Mouse (Mus musculus) liver, adult 2 months (tissue): ENCODE results near the gene Sqor.

Experiments used
- CTCF ChIP-seq: fragments of 200-500 bp; IDR thresholded peaks from 2 replicates; pipeline ENCODE4 v1.5.1; 2011; ENCODE audit warnings: low read depth, low read length, control low read depth
- POLR2A ChIP-seq: fragments of 200-500 bp; IDR thresholded peaks from 2 replicates; pipeline ENCODE4 v1.6.1; 2011; ENCODE audit warnings: low read length, control low read depth; ENCODE audit not compliant: insufficient read depth; ENCODE audit errors: extremely low read depth

DNA sequence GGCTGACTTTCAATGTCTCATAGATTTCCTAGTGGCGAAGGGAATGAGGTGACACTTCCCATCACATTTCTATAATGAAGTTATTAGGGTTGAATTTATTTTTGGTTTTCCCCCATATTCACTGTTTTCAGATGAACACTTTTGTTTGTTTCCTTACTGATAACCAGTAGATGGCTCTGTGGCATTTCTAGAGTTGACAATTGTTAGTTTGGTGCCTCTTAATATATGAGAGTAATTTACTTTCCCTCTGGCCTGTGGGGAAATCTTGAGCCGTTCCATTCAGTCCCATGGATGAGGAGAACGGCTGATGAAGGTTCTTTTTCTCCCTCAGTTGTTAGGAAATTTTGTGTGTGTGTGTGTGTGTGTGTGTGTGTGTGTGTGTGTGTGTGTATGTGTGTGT, 61.3 kb downstream of the Sqor start:
- TF ChIP-seq CTCF (no peak), POLR2A (no peak)
